Mouse (Mus musculus): Measurements from ENCODE around the gene Chtf18.

Chtf18 gene

GRCm38 (mm10) chr17:25732082-25732481 is 4.9 kb upstream of the Chtf18 start:
- peak; percentile 88 for DNase-seq

- DNase-seq, result peak; percentile 16
Observed at GRCm38 (mm10) chr17:25728009-25728270, 721 bp upstream of the Chtf18 start.

GRCm38 (mm10) chr17:25725264-25725663 is 2.0 kb downstream of the Chtf18 start:
- no peak for DNase-seq

GRCm38 (mm10) chr17:25723919-25724318 is 3.3 kb downstream of the Chtf18 start:
- no peak for DNase-seq

GRCm38 (mm10) chr17:25723470-25723869 is 3.7 kb downstream of the Chtf18 start:
- no peak for DNase-seq

- DNase-seq, result no peak
Observed at GRCm38 (mm10) chr17:25721476-25721875, 5.7 kb downstream of the Chtf18 start.

- DNase-seq, result no peak
Observed at GRCm38 (mm10) chr17:25717691-25718090, 9.5 kb downstream of the Chtf18 start.

GRCm38 (mm10) chr17:25716711-25717637 is 10.2 kb downstream of the Chtf18 start, which contains the start of gene Gng13:
Gene Gng13 (plus strand): TSS chr17:25717171.
- no peak for DNase-seq

- DNase-seq, result no peak
Observed at GRCm38 (mm10) chr17:25716130-25716529, 11.1 kb downstream of the Chtf18 start.

- DNase-seq, result no peak
Observed at GRCm38 (mm10) chr17:25715627-25716026, 11.6 kb downstream of the Chtf18 start.

GRCm38 (mm10) chr17:25711136-25711535 is 16.1 kb downstream of the Chtf18 start:
- DNase-seq, result no peak

GRCm38 (mm10) chr17:25709994-25710393 is 17.2 kb downstream of the Chtf18 start:
- no peak for DNase-seq

- no peak for DNase-seq
Observed at GRCm38 (mm10) chr17:25700863-25701496, 26.2 kb downstream of the Chtf18 start.

- peak; percentile 83 for DNase-seq
Observed at GRCm38 (mm10) chr17:25698446-25698845, 28.8 kb downstream of the Chtf18 start.

- no peak for DNase-seq
Observed at GRCm38 (mm10) chr17:25696263-25696662, 31.0 kb downstream of the Chtf18 start.

- DNase-seq, result no peak
Observed at GRCm38 (mm10) chr17:25688922-25689321, 38.3 kb downstream of the Chtf18 start.

- no peak for DNase-seq
Observed at GRCm38 (mm10) chr17:25686323-25686722, 40.9 kb downstream of the Chtf18 start.

- no peak for DNase-seq
Observed at GRCm38 (mm10) chr17:25681636-25682035, 45.6 kb downstream of the Chtf18 start.

GRCm38 (mm10) chr17:25679818-25680217 is 47.4 kb downstream of the Chtf18 start:
- DNase-seq, result no peak

GRCm38 (mm10) chr17:25677969-25678368 is 49.2 kb downstream of the Chtf18 start:
- no peak for DNase-seq

GRCm38 (mm10) chr17:25672982-25673381 is 54.2 kb downstream of the Chtf18 start:
- no peak for DNase-seq

Measured in lung, postnatal 14 days (tissue).